Mouse (Mus musculus) midbrain, embryonic 14.5 days (tissue): ENCODE measurements at regions not wholly inside any gene's neighbourhood (a gene's known extent, or its start where the extent isn't known, plus 50 kb on each side); places are given as distances from the start of the nearest gene placed in this dataset.

Experiments used
- ATAC-seq: fragments of 200-750 bp; cut with Nextera tagmentation; 2 replicates; pipeline ENCODE4 v1.8.0; 2017; ENCODE audit warnings: moderate number of reproducible peaks, moderate library complexity; ENCODE audit not compliant: low FRiP score, low TSS enrichment
- DNase-seq: peaks from one replicate; pipeline ENCODE4 v3.0.0-alpha.2; 2015
- H3K27ac ChIP-seq: fragments of 300-500 bp; sonication (generic); replicated peaks from 2 replicates; pipeline ENCODE4 v1.5.1; 2014; ENCODE audit warnings: mild to moderate bottlenecking, low read depth, low read length, moderate library complexity
- H3K27me3 ChIP-seq: fragments of 300-500 bp; sonication (generic); 2 replicates; pipeline ENCODE4 v1.6.1; 2014; ENCODE audit warnings: low read length, control low read depth, mixed read lengths; ENCODE audit not compliant: control insufficient read depth, insufficient read depth
- H3K36me3 ChIP-seq: fragments of 300-500 bp; sonication (generic); 2 replicates; pipeline ENCODE4 v1.6.1; 2014; ENCODE audit warnings: low read length, control low read depth; ENCODE audit not compliant: control insufficient read depth, insufficient read depth
- H3K4me1 ChIP-seq: fragments of 300-500 bp; sonication (generic); 2 replicates; pipeline ENCODE4 v1.6.1; 2014; ENCODE audit warnings: mild to moderate bottlenecking, antibody characterized with exemption, low read length, control low read depth; ENCODE audit not compliant: control insufficient read depth, insufficient read depth
- H3K4me2 ChIP-seq: fragments of 300-500 bp; sonication (generic); 2 replicates; pipeline ENCODE4 v1.6.1; 2014; ENCODE audit warnings: mild to moderate bottlenecking, low read length, moderate library complexity
- H3K4me3 ChIP-seq: fragments of 300-500 bp; sonication (generic); replicated peaks from 2 replicates; pipeline ENCODE4 v1.5.1; 2014; ENCODE audit warnings: low read depth, low read length
- H3K9ac ChIP-seq: fragments of 300-500 bp; sonication (generic); replicated peaks from 2 replicates; pipeline ENCODE4 v1.6.1; 2014; ENCODE audit warnings: mild to moderate bottlenecking, low read length, moderate library complexity
- H3K9me3 ChIP-seq: fragments of 300-500 bp; sonication (generic); 2 replicates; pipeline ENCODE4 v1.6.1; 2016; ENCODE audit warnings: low read length, control low read depth, mixed read lengths; ENCODE audit not compliant: control insufficient read depth
- WGBS: fragments of 180-500 bp; shearing (Covaris S2); extraction: QIAGEN DNeasy Blood & Tissue Kit; methylation state at CpG from one replicate; pipeline ENCODE4 v1.1.7; 2014; 5-methylcytosine and 5-hydroxymethylcytosine counted together

DNA sequence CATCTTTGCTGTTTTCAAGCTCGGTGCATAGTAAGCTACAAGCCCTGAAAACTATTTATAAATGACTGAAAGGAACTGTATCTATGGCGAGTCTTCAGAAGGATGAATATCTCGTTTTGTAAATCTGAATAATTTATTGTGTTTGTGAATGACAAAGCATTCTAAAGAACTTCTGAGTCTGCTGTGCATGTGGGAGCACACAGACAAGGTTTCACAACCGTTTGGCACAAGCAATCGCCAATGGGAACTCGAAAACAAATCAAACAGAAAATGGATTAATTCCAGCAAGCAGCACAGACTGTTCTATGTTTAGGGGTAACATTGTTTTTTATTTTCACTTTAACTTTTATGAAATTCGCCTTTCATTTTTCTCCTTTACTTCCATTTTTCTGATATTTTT lies 486.0 kb downstream of the Tdrd3 start:
- H3K4me1 ChIP-seq, result no peaks in the 10 kb centered on the region
- no peak overlapping the region for H3K4me2 ChIP-seq
- H3K4me3 ChIP-seq, result no peak overlapping the region
- no peak for DNase-seq
- no peaks in the 10 kb centered on the region for H3K36me3 ChIP-seq
- H3K9ac ChIP-seq, result no peak overlapping the region
- no peaks in the 10 kb centered on the region for H3K27me3 ChIP-seq
- 82% methylated on average over 7 of the region's 7 CpGs for WGBS
- H3K9me3 ChIP-seq, result no peaks in the 10 kb centered on the region
- no peak for ATAC-seq
- no peak overlapping the region for H3K27ac ChIP-seq
